Mouse (Mus musculus) embryo, embryonic 11.5 days (tissue): Measurements from ENCODE around the gene Scyl3.

Experiments
- DNase-seq: peaks from one replicate; pipeline ENCODE4 v3.0.0-alpha.2; 2012; ENCODE audit warnings: low read depth, low spot score

Gene Scyl3

DNA sequence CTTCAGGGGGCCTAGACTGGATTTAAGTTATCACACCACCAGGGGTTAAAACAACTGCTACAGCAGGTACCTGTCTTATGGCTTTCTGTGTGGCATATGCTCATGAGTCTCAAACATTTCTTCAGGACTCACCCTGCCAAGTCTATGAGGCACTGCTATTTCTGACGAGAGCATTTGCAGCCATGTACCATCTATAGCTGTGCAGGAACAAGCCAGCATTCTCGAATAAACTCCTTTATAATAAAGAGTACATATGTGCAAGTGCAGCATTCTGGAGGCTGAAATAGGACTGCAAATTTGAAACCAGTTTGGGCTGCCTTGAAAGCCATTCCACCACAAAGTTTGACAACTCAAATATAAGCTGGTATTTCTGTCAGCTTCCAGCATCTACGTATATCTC is 29.1 kb downstream of the Scyl3 start:
- DNase-seq: no peak

GRCm38 (mm10) chr1:163964008-163964689 is 35.2 kb downstream of the Scyl3 start:
- no peak for DNase-seq

- DNase-seq: no peak
Observed at GRCm38 (mm10) chr1:163974471-163974870, 45.6 kb downstream of the Scyl3 start.

DNA sequence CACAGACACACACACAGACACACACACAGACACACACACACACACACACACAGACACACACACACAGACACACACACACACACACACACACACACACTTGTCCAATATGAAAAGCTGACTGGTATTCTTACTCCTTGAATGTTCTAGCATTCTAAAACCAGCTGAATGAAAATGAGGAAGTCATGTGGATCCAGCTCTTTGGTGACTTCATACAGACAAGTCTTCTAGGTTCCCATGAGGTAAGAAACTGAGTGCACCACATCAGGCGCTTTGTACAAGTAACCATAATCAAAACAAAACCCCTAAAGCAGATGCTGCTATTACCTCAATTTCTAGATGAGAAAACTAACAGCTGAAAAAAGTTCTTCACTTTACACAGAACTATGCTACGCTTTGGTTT is 46.2 kb downstream of the Scyl3 start:
- no peak for DNase-seq

- DNase-seq: no peak
Observed at GRCm38 (mm10) chr1:163976515-163976914, 47.6 kb downstream of the Scyl3 start.

GRCm38 (mm10) chr1:163992371-163992770 is 63.5 kb downstream of the Scyl3 start:
- DNase-seq: no peak

GRCm38 (mm10) chr1:163994173-163994720 is 65.3 kb downstream of the Scyl3 start:
- DNase-seq: no peak

- peak; percentile 91 for DNase-seq
Observed at GRCm38 (mm10) chr1:163994721-163995608, 66.1 kb downstream of the Scyl3 start, which contains the start of the genes BC055324 and Mettl18. BC055324 (minus strand) TSS chr1:163994796. Mettl18 (plus strand) TSS chr1:163994889.

- no peak for DNase-seq
Observed at GRCm38 (mm10) chr1:163995609-163995913, 66.7 kb downstream of the Scyl3 start.

GRCm38 (mm10) chr1:164001831-164002452 is 73.0 kb downstream of the Scyl3 start:
- DNase-seq: no peak

DNA sequence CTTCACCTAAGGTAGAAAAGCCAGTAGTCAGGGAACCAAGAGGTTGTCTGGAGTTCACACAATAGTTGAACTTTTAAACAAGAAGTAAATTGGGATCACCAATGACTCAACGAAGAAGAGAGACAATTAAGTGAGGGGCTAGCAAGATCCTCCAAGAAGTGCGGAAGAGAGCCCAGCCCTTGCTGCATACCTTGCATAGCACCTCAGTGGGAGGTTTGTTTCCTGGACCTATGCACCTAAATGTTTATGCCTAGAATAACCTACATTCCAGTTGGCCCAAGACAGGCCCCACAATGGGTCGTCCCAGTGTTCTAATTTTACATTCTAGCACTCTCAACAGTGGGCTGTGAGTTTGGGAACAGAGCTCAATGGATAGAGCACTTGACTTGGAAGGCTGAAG is 75.4 kb downstream of the Scyl3 start:
- DNase-seq: no peak
